Mouse (Mus musculus): ENCODE measurements around the gene Sh3pxd2a. TPM values are rescaled to one million over a fixed set of nuclear protein-coding genes. Genes with fewer than 3 reads are reported as not detected.

The Sh3pxd2a gene
- polyA plus RNA-seq, 1 experiment, result 13.4 TPM

GRCm38 (mm10) chr19:47315091-47315916 lies 148.9 kb downstream of the Sh3pxd2a start:
- no peak overlapping the region for H3K27ac ChIP-seq (ENCODE audit: insufficient read depth, low read length)
- no peak overlapping the region for H3K4me3 ChIP-seq (ENCODE audit: insufficient read depth, low read length)
- TF ChIP-seq CTCF (IDR thresholded peaks at IDR 0.05; ENCODE audit: extremely low read depth, insufficient read depth, low read length), result no peak
- TF ChIP-seq POLR2A (IDR thresholded peaks at IDR 0.05; ENCODE audit: extremely low read depth, insufficient read depth, low read length), result no peak
- H3K4me1 ChIP-seq (ENCODE audit: control insufficient read depth, insufficient read depth, low read length), result peaks cover 9% of the 10 kb centered on the region

GRCm38 (mm10) chr19:47314076-47314941 lies 149.9 kb downstream of the Sh3pxd2a start:
- H3K27ac ChIP-seq (ENCODE audit: insufficient read depth, low read length), result no peak overlapping the region

GRCm38 (mm10) chr19:47313387-47314075 lies 150.7 kb downstream of the Sh3pxd2a start:
- no peak overlapping the region; the same call in 1 of the 2 replicates for H3K4me3 ChIP-seq (ENCODE audit: insufficient read depth, low read length)
- H3K27ac ChIP-seq (ENCODE audit: insufficient read depth, low read length), result no peak overlapping the region
- peaks cover 9% of the 10 kb centered on the region for H3K4me1 ChIP-seq (ENCODE audit: control insufficient read depth, insufficient read depth, low read length)
- TF ChIP-seq CTCF (IDR thresholded peaks at IDR 0.05; ENCODE audit: extremely low read depth, insufficient read depth, low read length) (no peak), POLR2A (IDR thresholded peaks at IDR 0.05; ENCODE audit: extremely low read depth, insufficient read depth, low read length) (no peak)

More at GRCm38 (mm10) chr19:47314076-47314941, 149.9 kb downstream of the Sh3pxd2a start:
- H3K4me3 ChIP-seq (ENCODE audit: insufficient read depth, low read length), result no peak overlapping the region; the same call in 1 of the 2 replicates
- H3K4me1 ChIP-seq (ENCODE audit: control insufficient read depth, insufficient read depth, low read length), result peaks cover 9% of the 10 kb centered on the region
- TF ChIP-seq CTCF (IDR thresholded peaks at IDR 0.05; ENCODE audit: extremely low read depth, insufficient read depth, low read length) (no peak), POLR2A (IDR thresholded peaks at IDR 0.05; ENCODE audit: extremely low read depth, insufficient read depth, low read length) (no peak)

- Histone ChIP-seq H3K4me1 (ENCODE audit: control insufficient read depth, insufficient read depth, low read length) (peaks cover 3% of the 10 kb centered on the region; the same call in 1 of the 2 replicates), H3K4me3 (ENCODE audit: insufficient read depth, low read length) (no peak overlapping the region), H3K27ac (ENCODE audit: insufficient read depth, low read length) (no peak overlapping the region)
- TF ChIP-seq CTCF (IDR thresholded peaks at IDR 0.05; ENCODE audit: extremely low read depth, insufficient read depth, low read length) (no peak), POLR2A (IDR thresholded peaks at IDR 0.05; ENCODE audit: extremely low read depth, insufficient read depth, low read length) (no peak)
Observed at GRCm38 (mm10) chr19:47311162-47311561, 153.0 kb downstream of the Sh3pxd2a start.

GRCm38 (mm10) chr19:47309824-47310223 lies 154.4 kb downstream of the Sh3pxd2a start:
- TF ChIP-seq POLR2A (IDR thresholded peaks at IDR 0.05; ENCODE audit: extremely low read depth, insufficient read depth, low read length), result no peak
- no peak for TF ChIP-seq CTCF (IDR thresholded peaks at IDR 0.05; ENCODE audit: extremely low read depth, insufficient read depth, low read length)
- H3K4me3 ChIP-seq (ENCODE audit: insufficient read depth, low read length), result no peak overlapping the region
- peaks cover 3% of the 10 kb centered on the region for H3K4me1 ChIP-seq (ENCODE audit: control insufficient read depth, insufficient read depth, low read length)
- no peak overlapping the region for H3K27ac ChIP-seq (ENCODE audit: insufficient read depth, low read length)

- no peak for TF ChIP-seq CTCF (IDR thresholded peaks at IDR 0.05; ENCODE audit: extremely low read depth, insufficient read depth, low read length)
- no peak overlapping the region for H3K4me3 ChIP-seq (ENCODE audit: insufficient read depth, low read length)
- H3K4me1 ChIP-seq (ENCODE audit: control insufficient read depth, insufficient read depth, low read length), result no peaks in the 10 kb centered on the region; the same call in 1 of the 2 replicates
- no peak overlapping the region for H3K27ac ChIP-seq (ENCODE audit: insufficient read depth, low read length)
Observed at GRCm38 (mm10) chr19:47306917-47307315, 157.3 kb downstream of the Sh3pxd2a start.

- H3K4me3 ChIP-seq (ENCODE audit: insufficient read depth, low read length), result no peak overlapping the region
- TF ChIP-seq POLR2A (IDR thresholded peaks at IDR 0.05; ENCODE audit: extremely low read depth, insufficient read depth, low read length) (no peak), CTCF (IDR thresholded peaks at IDR 0.05; ENCODE audit: extremely low read depth, insufficient read depth, low read length) (no peak)
- no peak overlapping the region for H3K27ac ChIP-seq (ENCODE audit: insufficient read depth, low read length)
- H3K4me1 ChIP-seq (ENCODE audit: control insufficient read depth, insufficient read depth, low read length), result no peaks in the 10 kb centered on the region; the same call in 1 of the 2 replicates
Observed at GRCm38 (mm10) chr19:47306128-47306916, 157.9 kb downstream of the Sh3pxd2a start.

GRCm38 (mm10) chr19:47305401-47305800 lies 158.8 kb downstream of the Sh3pxd2a start:
- Histone ChIP-seq H3K4me3 (ENCODE audit: insufficient read depth, low read length) (no peak overlapping the region), H3K4me1 (ENCODE audit: control insufficient read depth, insufficient read depth, low read length) (no peaks in the 10 kb centered on the region; the same call in 1 of the 2 replicates), H3K27ac (ENCODE audit: insufficient read depth, low read length) (no peak overlapping the region)
- TF ChIP-seq POLR2A (IDR thresholded peaks at IDR 0.05; ENCODE audit: extremely low read depth, insufficient read depth, low read length), result no peak
- TF ChIP-seq CTCF (IDR thresholded peaks at IDR 0.05; ENCODE audit: extremely low read depth, insufficient read depth, low read length), result no peak

Data from cortical plate, adult 2 months (tissue).